Mouse (Mus musculus) midbrain, embryonic 16.5 days (tissue): ENCODE data around the gene Ccdc151. TPM values are rescaled to one million over a fixed set of nuclear protein-coding genes. Genes with fewer than 3 reads are reported as not detected.

Source experiments
- ATAC-seq: fragments of 200-750 bp; cut with Nextera tagmentation; 2 replicates; pipeline ENCODE4 v1.8.0; 2017; ENCODE audit warnings: moderate TSS enrichment
- H3K27ac ChIP-seq: fragments of 300-500 bp; sonication (generic); 2 replicates; pipeline ENCODE4 v1.5.1; 2014; ENCODE audit warnings: mild to moderate bottlenecking, low read length, mixed read lengths
- H3K27me3 ChIP-seq: fragments of 300-500 bp; sonication (generic); 2 replicates; pipeline ENCODE4 v1.6.1; 2014; ENCODE audit warnings: low read depth, low read length, mixed read lengths; ENCODE audit not compliant: control insufficient read depth, insufficient read depth
- H3K36me3 ChIP-seq: fragments of 300-500 bp; sonication (generic); 2 replicates; pipeline ENCODE4 v1.6.1; 2014; ENCODE audit warnings: mild to moderate bottlenecking, low read length, moderate library complexity, mixed read lengths; ENCODE audit not compliant: control insufficient read depth, insufficient read depth
- H3K4me1 ChIP-seq: fragments of 300-500 bp; sonication (generic); 2 replicates; pipeline ENCODE4 v1.6.1; 2014; ENCODE audit warnings: mild to moderate bottlenecking, low read length, mixed read lengths; ENCODE audit not compliant: control insufficient read depth, insufficient read depth
- H3K4me2 ChIP-seq: fragments of 300-500 bp; sonication (generic); 2 replicates; pipeline ENCODE4 v1.6.1; 2014; ENCODE audit warnings: mild to moderate bottlenecking, low read length, mixed read lengths
- H3K4me3 ChIP-seq: fragments of 300-500 bp; sonication (generic); 2 replicates; pipeline ENCODE4 v1.5.1; 2014; ENCODE audit warnings: low read depth, mild to moderate bottlenecking, low read length, moderate library complexity, mixed read lengths
- H3K9ac ChIP-seq: fragments of 300-500 bp; sonication (generic); 2 replicates; pipeline ENCODE4 v1.6.1; 2014; ENCODE audit warnings: low read depth, low read length, mixed read lengths
- H3K9me3 ChIP-seq: fragments of 300-500 bp; sonication (generic); replicated peaks from 2 replicates; pipeline ENCODE4 v1.6.1; 2014; ENCODE audit warnings: mild to moderate bottlenecking, low read length, mixed read lengths; ENCODE audit not compliant: control insufficient read depth, poor library complexity, severe bottlenecking
- WGBS: fragments of 180-500 bp; shearing (Covaris S2); extraction: QIAGEN DNeasy Blood & Tissue Kit; methylation state at CpG from one replicate; pipeline ENCODE4 v1.1.7; 2014; 5-methylcytosine and 5-hydroxymethylcytosine counted together
- polyA plus RNA-seq: library from polyadenylated mRNA; unstranded; fragments of >200 nt; fragmentation: Nextera tagmentation; extraction: Ambion mirVana; gene quantifications from 2 replicates; pipeline ENCODE4 v1.2.1, GENCODE M21; 2015

The Ccdc151 gene
- polyA plus RNA-seq, 1 experiment from 2014 or later: 5.6 TPM

DNA sequence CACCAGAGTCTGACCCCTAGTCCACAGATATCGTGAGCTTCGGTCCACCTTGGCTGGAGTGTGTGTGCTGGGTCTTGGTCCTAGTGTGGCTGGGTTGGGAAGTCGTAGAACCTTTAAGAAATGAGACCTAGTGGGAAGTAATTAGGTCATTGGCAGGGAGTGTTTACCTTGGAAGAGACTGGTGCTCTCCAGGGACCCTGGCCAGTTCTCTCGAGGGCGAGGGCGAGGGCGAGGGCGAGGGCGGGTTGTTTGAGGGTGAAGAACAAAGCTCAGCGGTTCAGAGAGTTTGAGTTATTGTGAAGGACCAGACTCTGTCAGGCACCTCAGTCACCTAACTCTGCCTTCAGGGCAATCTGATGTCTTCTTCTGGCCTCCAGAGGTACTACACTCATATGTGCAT lies 35.4 kb upstream of the Ccdc151 start:
- no peak for ATAC-seq
- H3K27me3 ChIP-seq: no peaks in the 10 kb centered on the region
- no peak overlapping the region for H3K4me2 ChIP-seq
- H3K9me3 ChIP-seq: no peaks in the 10 kb centered on the region
- peaks cover 12% of the 10 kb centered on the region for H3K4me1 ChIP-seq
- no peak overlapping the region for H3K4me3 ChIP-seq
- H3K9ac ChIP-seq: no peak overlapping the region
- WGBS: 83% methylated on average over 10 of the region's 10 CpGs
- H3K27ac ChIP-seq: no peak overlapping the region
- peaks cover 11% of the 10 kb centered on the region; the same call in 1 of the 2 replicates for H3K36me3 ChIP-seq

DNA sequence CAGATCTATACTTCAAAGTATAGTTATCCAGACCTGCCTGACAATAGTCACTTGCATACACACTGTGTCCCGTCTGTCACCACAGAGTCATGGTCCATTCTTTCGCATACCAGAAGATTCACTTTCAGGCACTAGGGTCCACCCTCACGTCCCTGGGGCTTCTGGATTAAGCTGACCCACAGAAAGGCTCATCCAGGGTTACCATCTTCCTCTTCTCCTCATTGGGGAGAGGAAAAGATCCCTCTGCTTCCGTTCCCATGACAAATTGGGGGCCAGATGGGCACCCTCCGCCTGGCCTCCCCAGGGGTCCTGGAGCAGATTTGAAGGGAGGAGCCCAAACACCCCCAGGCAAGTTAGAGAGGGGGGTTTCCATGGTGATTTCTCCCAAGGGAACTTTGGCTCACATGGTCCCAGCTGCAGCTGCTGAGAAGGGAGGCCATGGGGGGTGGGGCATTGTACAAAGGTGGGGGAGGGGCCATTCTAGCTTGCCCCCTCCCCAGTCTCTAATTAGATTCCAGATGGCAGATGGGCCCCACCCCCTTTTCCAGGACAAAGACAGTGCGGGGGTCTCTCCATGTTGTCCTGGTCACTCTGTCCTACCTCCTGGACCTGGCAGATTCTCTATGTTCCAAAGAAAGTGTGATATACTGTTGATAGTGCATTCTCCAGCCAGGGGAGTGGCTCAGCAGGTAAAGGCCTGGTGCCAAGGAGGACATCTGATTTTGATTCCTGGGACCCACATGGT lies 33.0 kb upstream of the Ccdc151 start:
- peaks cover 8% of the 10 kb centered on the region for H3K4me1 ChIP-seq
- no peaks in the 10 kb centered on the region for H3K27me3 ChIP-seq
- 17% methylated on average over 6 of the region's 6 CpGs for WGBS
- H3K4me2 ChIP-seq: no peak overlapping the region
- no peak for ATAC-seq
- H3K36me3 ChIP-seq: peaks cover 16% of the 10 kb centered on the region
- H3K27ac ChIP-seq: no peak overlapping the region
- H3K4me3 ChIP-seq: no peak overlapping the region
- H3K9me3 ChIP-seq: no peaks in the 10 kb centered on the region
- H3K9ac ChIP-seq: no peak overlapping the region

DNA sequence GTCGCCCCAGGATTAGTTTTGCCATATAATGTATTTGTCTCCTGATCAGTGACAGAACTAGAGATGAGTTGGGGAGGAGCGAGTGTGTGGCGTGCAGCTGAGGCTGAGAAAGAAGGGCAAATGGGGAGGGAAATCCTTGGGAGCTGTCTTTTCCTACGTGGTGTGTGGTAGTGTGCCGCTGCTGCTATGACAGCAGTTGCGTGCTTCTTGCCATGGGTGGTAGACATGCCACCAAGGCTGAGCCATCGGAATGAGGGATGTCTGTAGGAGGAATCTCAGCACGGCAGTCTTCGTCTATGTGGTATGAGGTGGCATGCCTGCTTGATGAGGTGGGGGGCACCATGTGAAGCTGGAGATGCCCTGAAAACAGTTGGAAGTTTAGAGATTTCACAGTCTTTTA lies 28.0 kb upstream of the Ccdc151 start:
- H3K9ac ChIP-seq: no peak overlapping the region
- H3K4me2 ChIP-seq: no peak overlapping the region
- no peaks in the 10 kb centered on the region for H3K27me3 ChIP-seq
- no peaks in the 10 kb centered on the region for H3K9me3 ChIP-seq
- no peak overlapping the region for H3K27ac ChIP-seq
- no peak overlapping the region for H3K4me3 ChIP-seq
- no peak for ATAC-seq
- peaks cover 2% of the 10 kb centered on the region; the same call in 1 of the 2 replicates for H3K4me1 ChIP-seq
- 91% methylated on average over 9 of the region's 9 CpGs for WGBS
- peaks cover 34% of the 10 kb centered on the region for H3K36me3 ChIP-seq

DNA sequence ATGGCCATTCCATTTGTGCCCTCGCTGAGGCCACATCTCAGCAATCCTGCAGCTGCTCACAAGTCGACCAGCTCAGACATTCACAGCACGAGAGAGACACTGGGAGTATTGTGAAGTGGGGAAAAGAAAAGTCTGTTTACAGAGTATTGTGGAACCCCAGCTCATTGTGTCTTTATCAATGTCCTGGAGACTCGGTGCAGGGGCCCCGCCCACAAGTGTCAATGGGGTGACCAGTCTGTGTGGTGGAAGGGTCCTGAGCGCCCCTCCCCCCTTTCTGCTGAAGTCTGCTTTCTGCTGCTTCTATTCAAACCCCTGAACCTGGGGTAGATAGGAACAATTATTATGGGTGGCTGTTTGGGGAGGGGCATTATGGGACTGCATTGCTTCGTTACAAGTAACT lies 26.0 kb upstream of the Ccdc151 start:
- Histone ChIP-seq H3K9me3 (no peaks in the 10 kb centered on the region), H3K4me2 (no peak overlapping the region), H3K4me1 (no peaks in the 10 kb centered on the region), H3K36me3 (peaks cover 41% of the 10 kb centered on the region), H3K27ac (no peak overlapping the region), H3K27me3 (no peaks in the 10 kb centered on the region), H3K9ac (no peak overlapping the region), H3K4me3 (no peak overlapping the region)
- no peak for ATAC-seq
- 30% methylated on average over 7 of the region's 7 CpGs for WGBS

DNA sequence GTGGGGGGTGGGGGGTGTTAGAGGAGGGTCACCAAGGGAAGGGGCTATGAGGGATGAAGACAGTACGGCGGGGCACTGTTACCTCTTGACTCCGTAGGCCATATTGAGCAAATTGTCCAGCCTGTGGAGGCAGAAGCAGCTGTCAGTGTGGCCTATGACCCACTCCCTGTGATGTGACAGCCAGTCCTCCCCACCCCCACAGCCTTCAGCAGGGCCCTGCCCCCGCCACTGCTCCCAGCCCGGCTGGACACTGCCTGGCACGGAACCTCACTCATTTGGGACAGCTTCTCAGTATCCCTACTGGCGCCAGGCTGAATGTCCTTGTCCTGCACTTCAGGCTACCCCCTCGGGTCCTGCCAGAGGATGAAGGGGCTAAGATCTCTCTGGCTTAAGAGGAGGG lies 22.2 kb upstream of the Ccdc151 start:
- Histone ChIP-seq H3K9ac (no peak overlapping the region), H3K4me1 (no peaks in the 10 kb centered on the region), H3K36me3 (peaks cover 34% of the 10 kb centered on the region), H3K9me3 (no peaks in the 10 kb centered on the region), H3K4me2 (no peak overlapping the region), H3K27me3 (no peaks in the 10 kb centered on the region), H3K4me3 (no peak overlapping the region), H3K27ac (no peak overlapping the region)
- 53% methylated on average over 8 of the region's 8 CpGs for WGBS
- no peak for ATAC-seq

DNA sequence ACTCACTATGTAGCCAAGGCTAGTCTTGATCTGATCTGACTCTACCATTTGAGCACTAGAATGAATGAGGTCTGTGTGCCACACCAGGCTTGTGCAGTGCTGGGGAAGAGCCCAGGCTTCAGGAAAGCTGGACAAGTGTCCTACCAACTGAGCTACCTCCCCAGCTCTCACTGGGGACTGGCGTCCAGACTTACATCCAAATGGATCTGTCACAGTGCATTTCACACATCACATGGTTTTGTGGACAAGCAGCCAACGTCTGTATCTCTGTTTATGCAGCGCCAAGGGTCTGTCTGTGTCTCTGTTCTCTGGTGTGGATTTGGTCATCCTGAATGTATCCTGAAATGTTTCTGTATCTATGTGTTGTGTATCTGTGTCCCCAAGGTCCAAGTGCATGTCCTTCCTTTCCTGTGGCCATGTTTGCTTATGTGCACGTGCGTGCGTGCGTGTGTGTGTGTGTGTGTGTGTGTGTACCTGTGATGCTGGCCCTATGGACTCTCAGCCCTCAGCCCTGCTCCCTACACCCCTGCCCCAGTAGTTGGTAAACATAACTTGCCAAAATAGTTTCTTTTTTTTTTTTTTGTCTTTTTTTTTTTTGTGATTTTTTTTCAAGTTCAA lies 14.9 kb upstream of the Ccdc151 start:
- no peaks in the 10 kb centered on the region for H3K4me1 ChIP-seq
- no peaks in the 10 kb centered on the region for H3K27me3 ChIP-seq
- no peak for ATAC-seq
- no peak overlapping the region for H3K9ac ChIP-seq
- H3K9me3 ChIP-seq: no peaks in the 10 kb centered on the region
- peaks cover 25% of the 10 kb centered on the region for H3K36me3 ChIP-seq
- H3K27ac ChIP-seq: no peak overlapping the region
- no peak overlapping the region for H3K4me3 ChIP-seq
- WGBS: 70% methylated on average over 7 of the region's 7 CpGs
- H3K4me2 ChIP-seq: no peak overlapping the region

DNA sequence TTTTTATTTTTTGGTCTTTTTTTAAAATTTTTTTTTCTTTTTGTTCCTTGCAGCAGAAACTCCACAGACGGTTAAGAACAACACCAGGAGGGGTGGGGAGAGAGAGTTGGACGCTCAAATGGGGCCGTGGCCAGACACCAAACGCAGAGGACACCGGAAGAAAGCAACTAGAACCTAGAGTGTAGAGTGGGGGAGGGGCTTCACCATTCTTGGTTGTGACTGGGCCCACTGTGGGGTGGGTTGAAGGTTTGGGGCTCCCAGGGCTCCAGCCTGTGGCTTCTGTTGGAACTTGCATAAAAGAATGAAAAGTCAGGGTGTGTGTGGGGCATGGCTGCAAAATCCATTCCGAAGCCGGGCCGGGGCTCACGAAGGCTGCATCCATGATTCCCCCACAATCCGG lies 13.8 kb upstream of the Ccdc151 start:
- no peak overlapping the region for H3K27ac ChIP-seq
- H3K4me1 ChIP-seq: no peaks in the 10 kb centered on the region
- 76% methylated on average over 10 of the region's 10 CpGs for WGBS
- peaks cover 31% of the 10 kb centered on the region for H3K36me3 ChIP-seq
- ATAC-seq: no peak
- H3K4me2 ChIP-seq: no peak overlapping the region
- H3K9me3 ChIP-seq: no peaks in the 10 kb centered on the region
- H3K4me3 ChIP-seq: no peak overlapping the region
- no peak overlapping the region for H3K9ac ChIP-seq
- no peaks in the 10 kb centered on the region for H3K27me3 ChIP-seq

DNA sequence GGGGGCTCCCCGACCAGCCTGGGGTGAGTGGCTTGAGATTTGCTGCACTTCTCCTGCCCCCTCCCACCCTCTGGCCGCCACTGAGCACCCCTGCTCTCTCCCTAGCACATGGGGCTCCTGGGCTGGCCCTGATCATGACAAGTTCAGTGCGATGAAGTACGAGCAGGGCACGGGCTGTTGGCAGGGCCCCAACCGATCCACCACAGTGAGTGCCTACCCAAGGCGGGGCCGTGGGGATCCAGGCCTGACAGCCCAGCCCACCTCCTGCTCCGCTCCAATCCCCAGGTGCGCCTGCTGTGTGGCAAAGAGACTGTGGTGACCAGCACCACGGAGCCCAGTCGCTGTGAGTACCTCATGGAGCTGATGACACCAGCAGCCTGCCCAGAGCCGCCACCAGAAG lies 10.3 kb upstream of the Ccdc151 start:
- Histone ChIP-seq H3K27me3 (no peaks in the 10 kb centered on the region), H3K36me3 (peaks cover 52% of the 10 kb centered on the region), H3K4me1 (no peaks in the 10 kb centered on the region), H3K9ac (no peak overlapping the region), H3K27ac (no peak overlapping the region), H3K4me3 (no peak overlapping the region), H3K9me3 (no peaks in the 10 kb centered on the region), H3K4me2 (no peak overlapping the region)
- 87% methylated on average over 13 of the region's 13 CpGs for WGBS
- ATAC-seq: peak; percentile 17; the same call in 1 of the 2 replicates

DNA sequence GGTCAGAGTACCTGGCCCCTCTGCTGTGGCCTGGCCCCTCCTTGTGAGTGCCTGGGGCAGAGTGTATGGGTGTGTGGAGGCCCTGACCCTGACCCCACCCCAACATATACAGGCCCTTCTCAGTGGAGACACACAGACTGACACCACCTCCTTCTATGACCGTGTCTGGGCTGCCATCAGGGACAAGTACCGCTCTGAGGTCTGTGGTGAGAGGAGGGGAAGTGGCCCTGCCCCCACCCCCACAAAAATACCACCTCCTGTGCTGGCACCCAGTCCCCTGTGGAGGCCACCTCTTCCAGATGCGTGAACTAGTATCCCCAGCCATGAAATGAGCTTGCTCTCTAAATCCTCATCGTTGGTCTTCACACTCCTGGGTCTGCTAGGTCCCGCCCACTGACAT lies 8.6 kb upstream of the Ccdc151 start:
- Histone ChIP-seq H3K27me3 (no peaks in the 10 kb centered on the region), H3K9ac (no peak overlapping the region), H3K4me2 (no peak overlapping the region), H3K27ac (no peak overlapping the region), H3K36me3 (peaks cover 52% of the 10 kb centered on the region), H3K9me3 (no peaks in the 10 kb centered on the region), H3K4me3 (no peak overlapping the region), H3K4me1 (no peaks in the 10 kb centered on the region)
- ATAC-seq: peak; percentile 16; the same call in 1 of the 2 replicates
- WGBS: 89% methylated on average over 5 of the region's 5 CpGs
